In genomic region chr15:102460971-102461370, GRCm38 (mm10) we compare ENCODE assay signal across 10 mouse cellular contexts. TPM values are rescaled to one million over a fixed set of nuclear protein-coding genes. Genes with fewer than 3 reads are reported as not detected.
DNase-seq lines count a peak whose midpoint lies in the region; ATAC-seq and TF ChIP-seq lines count a peak whose summit lies in the region.
"Had no signal": no experiment of that assay in that cellular context is flagged by ENCODE, and none has a peak within 500 bp of the region (broad histone marks: within the 10 kb centered on the region; RNA-seq: fewer than 3 reads in every experiment).

No protein-coding gene starts in this region.

- H3K9me3 ChIP-seq in lung, embryonic 15.5 days: no peaks in the 10 kb centered on the region
- no peaks in the 10 kb centered on the region for H3K9me3 ChIP-seq in heart, postnatal 0 days (replicated peaks; ENCODE audit: control insufficient read depth, low read length)
- no peaks in the 10 kb centered on the region for H3K9me3 ChIP-seq in forebrain, embryonic 11.5 days (ENCODE audit: control insufficient read depth, low read length)

- H3K36me3 ChIP-seq in lung, embryonic 15.5 days: no peaks in the 10 kb centered on the region
- H3K36me3 ChIP-seq in heart, postnatal 0 days (replicated peaks; ENCODE audit: control insufficient read depth, insufficient read depth, low read length): no peaks in the 10 kb centered on the region; the same call in 1 of the 2 replicates
- H3K36me3 ChIP-seq in small intestine, adult 2 months (ENCODE audit: control insufficient read depth, insufficient read depth, low read length): peaks cover 32% of the 10 kb centered on the region
- H3K36me3 ChIP-seq in forebrain, embryonic 11.5 days (ENCODE audit: control insufficient read depth, insufficient read depth, low read length): no peaks in the 10 kb centered on the region

- H3K9ac ChIP-seq in lung, embryonic 15.5 days: no peak overlapping the region
- H3K9ac ChIP-seq in heart, postnatal 0 days (replicated peaks; ENCODE audit: low read depth, low read length): 0 out of 2 replicates have a peak overlapping the region, but pooled peaks have one; percentile 11
- H3K9ac ChIP-seq in forebrain, embryonic 11.5 days (ENCODE audit: low read length): no peak overlapping the region

- H3K4me2 ChIP-seq in lung, embryonic 15.5 days: 0 out of 2 replicates have a peak overlapping the region, but pooled peaks have one; percentile 4
- H3K4me2 ChIP-seq in heart, postnatal 0 days (ENCODE audit: low read depth, low read length): peak overlapping the region; percentile 79; the same call in 1 of the 2 replicates
- no peak overlapping the region for H3K4me2 ChIP-seq in forebrain, embryonic 11.5 days (ENCODE audit: low read depth, low read length, severe bottlenecking)

- no peak for ATAC-seq in lung, embryonic 15.5 days (ENCODE audit: borderline replicate concordance, extremely low read depth, low FRiP score, low TSS enrichment)
- no peak for ATAC-seq in heart, postnatal 0 days (ENCODE audit: insufficient read depth, low read depth)
- ATAC-seq in forebrain, embryonic 11.5 days (replicated peaks; ENCODE audit: low FRiP score): no peak

- H3K4me3 ChIP-seq in lung, embryonic 15.5 days: no peak overlapping the region
- no peak overlapping the region for H3K4me3 ChIP-seq in lung, adult 2 months (replicated peaks; ENCODE audit: extremely low read depth, low read depth, low read length)
- H3K4me3 ChIP-seq in bone marrow, adult 2 months (replicated peaks; ENCODE audit: control insufficient read depth, low read depth, low read length): peak overlapping the region; percentile 67
- no peak overlapping the region for H3K4me3 ChIP-seq in heart, postnatal 0 days (ENCODE audit: low read depth, low read length)
- H3K4me3 ChIP-seq in small intestine, adult 2 months (ENCODE audit: low read depth, low read length): peak overlapping the region; percentile 69
- H3K4me3 ChIP-seq in left cerebral cortex, adult 2 months: no peak overlapping the region
- H3K4me3 ChIP-seq in forebrain, embryonic 11.5 days (ENCODE audit: low read depth, low read length): no peak overlapping the region

- no peak for TF ChIP-seq EP300 in heart, postnatal 0 days (IDR thresholded peaks at IDR 0.05; ENCODE audit: low read depth)

- WGBS in lung, embryonic 15.5 days: 52% methylated on average over 4 of the region's 4 CpGs
- 38% methylated on average over 4 of the region's 4 CpGs for WGBS in lung, adult 2 months
- WGBS in bone marrow, adult 2 months: 6% methylated on average over 4 of the region's 4 CpGs
- WGBS in heart, postnatal 0 days: 36% methylated on average over 4 of the region's 4 CpGs
- 35% methylated on average over 4 of the region's 4 CpGs for WGBS in small intestine, adult 2 months
- 80% methylated on average over 4 of the region's 4 CpGs for WGBS in forebrain, embryonic 11.5 days

- 0 out of 2 replicates have a peak, but pooled peaks cover 3% of the 10 kb centered on the region for H3K4me1 ChIP-seq in lung, embryonic 15.5 days
- no peaks in the 10 kb centered on the region; the same call in none of the 2 replicates for H3K4me1 ChIP-seq in lung, adult 2 months (ENCODE audit: control insufficient read depth, insufficient read depth, low read length)
- peaks cover 2% of the 10 kb centered on the region for H3K4me1 ChIP-seq in bone marrow, adult 2 months (ENCODE audit: control insufficient read depth, insufficient read depth, low read length)
- peaks cover 16% of the 10 kb centered on the region; the same call in 1 of the 2 replicates for H3K4me1 ChIP-seq in heart, postnatal 0 days (ENCODE audit: control insufficient read depth, insufficient read depth)
- H3K4me1 ChIP-seq in small intestine, adult 2 months (ENCODE audit: control insufficient read depth, insufficient read depth, insufficient read length, low read length): peaks cover 10% of the 10 kb centered on the region
- H3K4me1 ChIP-seq in forebrain, embryonic 11.5 days (replicated peaks; ENCODE audit: control insufficient read depth, insufficient read depth, low read length): no peaks in the 10 kb centered on the region

- TF ChIP-seq POLR2A in lung, adult 2 months (IDR thresholded peaks at IDR 0.05; ENCODE audit: borderline replicate concordance, extremely low read depth, low read depth, low read length): no peak
- TF ChIP-seq POLR2A in bone marrow, adult 2 months (IDR thresholded peaks at IDR 0.05; ENCODE audit: borderline replicate concordance, control insufficient read depth, low read depth, low read length): no peak
- no peak for TF ChIP-seq POLR2A in small intestine, adult 2 months (IDR thresholded peaks at IDR 0.05; ENCODE audit: low read depth, low read length)

- TF ChIP-seq CTCF in lung, adult 2 months (IDR thresholded peaks at IDR 0.05; ENCODE audit: insufficient read depth, low read length): no peak
- no peak for TF ChIP-seq CTCF in bone marrow, adult 2 months (IDR thresholded peaks at IDR 0.05; ENCODE audit: control insufficient read depth, insufficient read depth, low read length)
- TF ChIP-seq CTCF in heart, postnatal 0 days (IDR thresholded peaks at IDR 0.05; ENCODE audit: low read depth): no peak
- TF ChIP-seq CTCF in small intestine, adult 2 months (IDR thresholded peaks at IDR 0.05; ENCODE audit: extremely low read depth, insufficient read length, insufficient replicate concordance, low read depth, low read length): no peak
- no peak for TF ChIP-seq CTCF in left cerebral cortex, adult 2 months (IDR thresholded peaks at IDR 0.05)

- no peaks in the 10 kb centered on the region for H3K27me3 ChIP-seq in lung, embryonic 15.5 days
- H3K27me3 ChIP-seq in heart, postnatal 0 days (ENCODE audit: control insufficient read depth, insufficient read depth, low read length): no peaks in the 10 kb centered on the region
- no peaks in the 10 kb centered on the region for H3K27me3 ChIP-seq in small intestine, adult 2 months (ENCODE audit: control insufficient read depth, insufficient read depth, low read length)
- no peaks in the 10 kb centered on the region for H3K27me3 ChIP-seq in forebrain, embryonic 11.5 days (ENCODE audit: control insufficient read depth, insufficient read depth, low read length)

- no peak overlapping the region for H3K27ac ChIP-seq in lung, embryonic 15.5 days
- H3K27ac ChIP-seq in bone marrow, adult 2 months (ENCODE audit: control insufficient read depth, insufficient read depth, low read depth, low read length, poor library complexity): peak overlapping the region; percentile 53; the same call in 1 of the 2 replicates
- H3K27ac ChIP-seq in heart, postnatal 0 days (ENCODE audit: low read depth): no peak overlapping the region
- H3K27ac ChIP-seq in small intestine, adult 2 months (ENCODE audit: insufficient read depth, low read depth, low read length): peak overlapping the region; percentile 39; the same call in 1 of the 2 replicates
- no peak overlapping the region for H3K27ac ChIP-seq in left cerebral cortex, adult 2 months
- H3K27ac ChIP-seq in forebrain, embryonic 11.5 days (ENCODE audit: low read depth, low read length): no peak overlapping the region

- intact Hi-C loops in left cerebral cortex, adult 2 months (cut with DNase I): no loop called here

- no peak for DNase-seq in lung, adult 2 months
- peak; percentile 30 for DNase-seq in heart, postnatal 0 days (ENCODE audit: low spot score)
- DNase-seq in left cerebral cortex, adult 2 months (ENCODE audit: extremely low spot score in 1 of 2, low spot score in 2 of 2): no peak
- no peak for DNase-seq in retina, embryonic 14.5 days (ENCODE audit: low spot score)
- DNase-seq in forebrain, embryonic 11.5 days (ENCODE audit: low spot score): no peak
- DNase-seq: kidney, postnatal 4 days had no signal

RNA-seq across cellular contexts. Expression of gene Prr13, which starts 2.1 kb away (rescaled TPM):
- 69.4 and 71.4 TPM in 2 replicates for polyA plus RNA-seq in lung, embryonic 15.5 days (2015; fragmentation: Nextera tagmentation; extraction: Ambion mirVana)
- polyA plus RNA-seq in lung, adult 2 months (2012; rRNA removed): 216 and 271 TPM in 2 replicates
- polyA plus RNA-seq in bone marrow, adult 2 months (2011; ENCODE audit: insufficient read depth, insufficient read length, low replicate concordance, missing spikeins): 125 and 251 TPM in 2 replicates
- total RNA-seq in heart, postnatal 0 days (2014; rRNA removed; ENCODE audit: low replicate concordance): 16.8 and 25.7 TPM in 2 replicates
- polyA plus RNA-seq in heart, postnatal 0 days (2015; fragmentation: Nextera tagmentation; extraction: Ambion mirVana): 71.4 and 73.4 TPM in 2 replicates
- polyA plus RNA-seq in small intestine, adult 2 months (2012; rRNA removed): 351 and 585 TPM in 2 replicates
- 10 to 100 TPM; 46.1 to 47.6 TPM for total RNA-seq in left cerebral cortex, adult 2 months (2021)
- 87.9 and 97.2 TPM in 2 replicates for polyA plus RNA-seq in forebrain, embryonic 11.5 days (2014; fragmentation: Nextera tagmentation; extraction: Ambion mirVana)

RNA-seq across cellular contexts. Expression of gene Pcbp2, which starts 9.4 kb away (rescaled TPM):
- polyA plus RNA-seq in lung, embryonic 15.5 days (2015; fragmentation: Nextera tagmentation; extraction: Ambion mirVana): 217 TPM in 2 replicates
- polyA plus RNA-seq in lung, adult 2 months (2012; rRNA removed): 378 and 395 TPM in 2 replicates
- 210 and 264 TPM in 2 replicates for polyA plus RNA-seq in bone marrow, adult 2 months (2011; ENCODE audit: insufficient read depth, insufficient read length, low replicate concordance, missing spikeins)
- 180 and 221 TPM in 2 replicates for total RNA-seq in heart, postnatal 0 days (2014; rRNA removed; ENCODE audit: low replicate concordance)
- polyA plus RNA-seq in heart, postnatal 0 days (2015; fragmentation: Nextera tagmentation; extraction: Ambion mirVana): 118 and 121 TPM in 2 replicates
- polyA plus RNA-seq in small intestine, adult 2 months (2012; rRNA removed): 215 and 442 TPM in 2 replicates
- 100 to 1,000 TPM; 497 to 500 TPM for total RNA-seq in left cerebral cortex, adult 2 months (2021)
- polyA plus RNA-seq in forebrain, embryonic 11.5 days (2014; fragmentation: Nextera tagmentation; extraction: Ambion mirVana): 236 and 247 TPM in 2 replicates

RNA-seq across cellular contexts. Expression of gene Amhr2, which starts 15.8 kb away (rescaled TPM):
- polyA plus RNA-seq in lung, embryonic 15.5 days (2015; fragmentation: Nextera tagmentation; extraction: Ambion mirVana): 0.59 and 0.82 TPM in 2 replicates
- 20.8 and 21.1 TPM in 2 replicates for polyA plus RNA-seq in lung, adult 2 months (2012; rRNA removed)
- polyA plus RNA-seq in bone marrow, adult 2 months (2011; ENCODE audit: insufficient read depth, insufficient read length, low replicate concordance, missing spikeins): 4.8 TPM in 1 of 2 replicates, not detected in the other
- total RNA-seq in heart, postnatal 0 days (2014; rRNA removed; ENCODE audit: low replicate concordance): 0.19 and 0.81 TPM in 2 replicates
- 0.75 and 1.9 TPM in 2 replicates for polyA plus RNA-seq in heart, postnatal 0 days (2015; fragmentation: Nextera tagmentation; extraction: Ambion mirVana)
- 0.18 and 2.7 TPM in 2 replicates for polyA plus RNA-seq in small intestine, adult 2 months (2012; rRNA removed)
- total RNA-seq in left cerebral cortex, adult 2 months (2021): 1 to 10 TPM in 1 of 2 experiments, under 1 TPM in 1; 0.98 to 3.2 TPM
- polyA plus RNA-seq in forebrain, embryonic 11.5 days (2014; fragmentation: Nextera tagmentation; extraction: Ambion mirVana): 1.0 TPM in 1 of 2 replicates, not detected in the other

RNA-seq across cellular contexts. Expression of gene Gm10337, which starts 42.6 kb away (rescaled TPM):
- polyA plus RNA-seq in lung, embryonic 15.5 days (2015; fragmentation: Nextera tagmentation; extraction: Ambion mirVana): not detected in 2 replicates
- polyA plus RNA-seq in lung, adult 2 months (2012; rRNA removed): not detected in 2 replicates
- not detected in 2 replicates for polyA plus RNA-seq in bone marrow, adult 2 months (2011; ENCODE audit: insufficient read depth, insufficient read length, low replicate concordance, missing spikeins)
- total RNA-seq in heart, postnatal 0 days (2014; rRNA removed; ENCODE audit: low replicate concordance): not detected in 2 replicates
- polyA plus RNA-seq in heart, postnatal 0 days (2015; fragmentation: Nextera tagmentation; extraction: Ambion mirVana): not detected in 2 replicates
- polyA plus RNA-seq in small intestine, adult 2 months (2012; rRNA removed): not detected in 2 replicates
- not detected for total RNA-seq in left cerebral cortex, adult 2 months (2021)
- polyA plus RNA-seq in forebrain, embryonic 11.5 days (2014; fragmentation: Nextera tagmentation; extraction: Ambion mirVana): 15.6 TPM in 1 of 2 replicates, not detected in the other
- polyA plus RNA-seq: brain, embryonic 14.5 days had no signal

RNA-seq across cellular contexts. Expression of gene Sp1, which starts 55.0 kb away (rescaled TPM):
- 10.6 TPM in 2 replicates for polyA plus RNA-seq in lung, embryonic 15.5 days (2015; fragmentation: Nextera tagmentation; extraction: Ambion mirVana)
- 18.5 and 20.0 TPM in 2 replicates for polyA plus RNA-seq in lung, adult 2 months (2012; rRNA removed)
- polyA plus RNA-seq in bone marrow, adult 2 months (2011; ENCODE audit: insufficient read depth, insufficient read length, low replicate concordance, missing spikeins): 13.8 and 35.2 TPM in 2 replicates
- 32.1 and 32.6 TPM in 2 replicates for total RNA-seq in heart, postnatal 0 days (2014; rRNA removed; ENCODE audit: low replicate concordance)
- 3.0 and 3.1 TPM in 2 replicates for polyA plus RNA-seq in heart, postnatal 0 days (2015; fragmentation: Nextera tagmentation; extraction: Ambion mirVana)
- 7.0 and 13.8 TPM in 2 replicates for polyA plus RNA-seq in small intestine, adult 2 months (2012; rRNA removed)
- total RNA-seq in left cerebral cortex, adult 2 months (2021): 10 to 100 TPM; 26.8 to 27.2 TPM
- 12.2 and 12.5 TPM in 2 replicates for polyA plus RNA-seq in forebrain, embryonic 11.5 days (2014; fragmentation: Nextera tagmentation; extraction: Ambion mirVana)

Comparison
In these comparisons a context has a peak if more than half of its experiments do, and no peak if none do; other contexts are left out.
1. H3K27ac ChIP-seq: peak in bone marrow, adult 2 months (single experiment) and small intestine, adult 2 months (single experiment); none in lung, embryonic 15.5 days (single experiment), heart, postnatal 0 days (single experiment), left cerebral cortex, adult 2 months (single experiment) and forebrain, embryonic 11.5 days (single experiment).
2. H3K4me3 ChIP-seq: peak in bone marrow, adult 2 months (single experiment) and small intestine, adult 2 months (single experiment); none in lung, embryonic 15.5 days (single experiment), lung, adult 2 months (single experiment), heart, postnatal 0 days (single experiment), left cerebral cortex, adult 2 months (single experiment) and forebrain, embryonic 11.5 days (single experiment).